Mouse (Mus musculus) hindbrain, embryonic 16.5 days (tissue): ENCODE results near the gene Gm29797. TPM values are rescaled to one million over a fixed set of nuclear protein-coding genes. Genes with fewer than 3 reads are reported as not detected.

ENCODE experiments used
- ATAC-seq: fragments of 200-750 bp; cut with Nextera tagmentation; 2 replicates; pipeline ENCODE4 v1.8.0; 2017; ENCODE audit warnings: moderate TSS enrichment, moderate library complexity
- H3K27ac ChIP-seq: fragments of 300-500 bp; sonication (generic); 2 replicates; pipeline ENCODE4 v1.5.1; 2014; ENCODE audit warnings: low read depth, mild to moderate bottlenecking, control low read depth, low read length, moderate library complexity
- H3K27me3 ChIP-seq: fragments of 300-500 bp; sonication (generic); replicated peaks from 2 replicates; pipeline ENCODE4 v1.6.1; 2014; ENCODE audit warnings: low read length; ENCODE audit not compliant: control insufficient read depth, insufficient read depth
- H3K36me3 ChIP-seq: fragments of 300-500 bp; sonication (generic); 2 replicates; pipeline ENCODE4 v1.6.1; 2014; ENCODE audit warnings: mild to moderate bottlenecking, low read length, moderate library complexity, mixed read lengths; ENCODE audit not compliant: control insufficient read depth, insufficient read depth
- H3K4me1 ChIP-seq: fragments of 300-500 bp; sonication (generic); 2 replicates; pipeline ENCODE4 v1.6.1; 2014; ENCODE audit warnings: low read depth, low read length; ENCODE audit not compliant: control insufficient read depth, insufficient read depth
- H3K4me2 ChIP-seq: fragments of 300-500 bp; sonication (generic); 2 replicates; pipeline ENCODE4 v1.6.1; 2014; ENCODE audit warnings: mild to moderate bottlenecking, low read length, control low read depth, moderate library complexity
- H3K4me3 ChIP-seq: fragments of 300-500 bp; sonication (generic); 2 replicates; pipeline ENCODE4 v1.5.1; 2014; ENCODE audit warnings: mild to moderate bottlenecking, low read length, control low read depth, moderate library complexity
- H3K9ac ChIP-seq: fragments of 300-500 bp; sonication (generic); 2 replicates; pipeline ENCODE4 v1.6.1; 2014; ENCODE audit warnings: low read depth, mild to moderate bottlenecking, control low read depth, low read length, moderate library complexity
- H3K9me3 ChIP-seq: fragments of 300-500 bp; sonication (generic); 2 replicates; pipeline ENCODE4 v1.6.1; 2014; ENCODE audit warnings: mild to moderate bottlenecking, low read length, moderate library complexity; ENCODE audit not compliant: control insufficient read depth
- WGBS: fragments of 180-500 bp; shearing (Covaris S2); extraction: QIAGEN DNeasy Blood & Tissue Kit; methylation state at CpG from one replicate; pipeline ENCODE4 v1.1.7; 2014; 5-methylcytosine and 5-hydroxymethylcytosine counted together
- polyA plus RNA-seq: library from polyadenylated mRNA; unstranded; fragments of >200 nt; fragmentation: Nextera tagmentation; extraction: Ambion mirVana; gene quantifications from 2 replicates; pipeline ENCODE4 v1.2.1, GENCODE M21; 2015

Gm29797 gene
- polyA plus RNA-seq, 1 experiment from 2014 or later: not detected

GRCm38 (mm10) chr2:181648926-181649325, 7.9 kb upstream of the Gm29797 start:
- Histone ChIP-seq H3K4me3 (no peak overlapping the region), H3K9ac (no peak overlapping the region), H3K4me2 (no peak overlapping the region), H3K27ac (no peak overlapping the region), H3K9me3 (no peaks in the 10 kb centered on the region), H3K27me3 (no peaks in the 10 kb centered on the region), H3K36me3 (peaks cover 40% of the 10 kb centered on the region), H3K4me1 (no peaks in the 10 kb centered on the region)
- WGBS: 87% methylated on average over 10 of the region's 10 CpGs
- no peak for ATAC-seq

- no peak for ATAC-seq
- Histone ChIP-seq H3K27ac (no peak overlapping the region), H3K4me2 (no peak overlapping the region), H3K27me3 (no peaks in the 10 kb centered on the region), H3K9ac (no peak overlapping the region), H3K4me1 (no peaks in the 10 kb centered on the region), H3K36me3 (peaks cover 50% of the 10 kb centered on the region), H3K4me3 (no peak overlapping the region), H3K9me3 (no peaks in the 10 kb centered on the region)
These were observed 3.8 kb upstream of the Gm29797 start for GRCm38 (mm10) chr2:181653065-181653464.

- Histone ChIP-seq H3K9ac (no peak overlapping the region), H3K27ac (no peak overlapping the region), H3K36me3 (peaks cover 50% of the 10 kb centered on the region), H3K4me2 (no peak overlapping the region), H3K27me3 (no peaks in the 10 kb centered on the region), H3K4me1 (no peaks in the 10 kb centered on the region), H3K9me3 (no peaks in the 10 kb centered on the region), H3K4me3 (no peak overlapping the region)
- ATAC-seq: no peak
- 89% methylated on average over 1 of the region's 1 CpGs for WGBS
These were observed 3.3 kb upstream of the Gm29797 start for GRCm38 (mm10) chr2:181653523-181653922.

GRCm38 (mm10) chr2:181657441-181657840, 607 bp downstream of the Gm29797 start:
- no peak overlapping the region for H3K27ac ChIP-seq
- H3K4me1 ChIP-seq: no peaks in the 10 kb centered on the region
- no peak overlapping the region for H3K9ac ChIP-seq
- H3K4me3 ChIP-seq: no peak overlapping the region
- H3K36me3 ChIP-seq: peaks cover 24% of the 10 kb centered on the region
- H3K4me2 ChIP-seq: no peak overlapping the region
- 75% methylated on average over 2 of the region's 2 CpGs for WGBS
- no peaks in the 10 kb centered on the region for H3K27me3 ChIP-seq
- no peak for ATAC-seq
- no peaks in the 10 kb centered on the region for H3K9me3 ChIP-seq

GRCm38 (mm10) chr2:181658528-181658927, 1.7 kb downstream of the Gm29797 start:
- Histone ChIP-seq H3K4me1 (no peaks in the 10 kb centered on the region), H3K9me3 (no peaks in the 10 kb centered on the region), H3K27ac (no peak overlapping the region), H3K4me2 (no peak overlapping the region), H3K9ac (no peak overlapping the region), H3K27me3 (no peaks in the 10 kb centered on the region), H3K4me3 (no peak overlapping the region), H3K36me3 (peaks cover 18% of the 10 kb centered on the region)
- no peak for ATAC-seq
- 90% methylated on average over 7 of the region's 7 CpGs for WGBS

DNA sequence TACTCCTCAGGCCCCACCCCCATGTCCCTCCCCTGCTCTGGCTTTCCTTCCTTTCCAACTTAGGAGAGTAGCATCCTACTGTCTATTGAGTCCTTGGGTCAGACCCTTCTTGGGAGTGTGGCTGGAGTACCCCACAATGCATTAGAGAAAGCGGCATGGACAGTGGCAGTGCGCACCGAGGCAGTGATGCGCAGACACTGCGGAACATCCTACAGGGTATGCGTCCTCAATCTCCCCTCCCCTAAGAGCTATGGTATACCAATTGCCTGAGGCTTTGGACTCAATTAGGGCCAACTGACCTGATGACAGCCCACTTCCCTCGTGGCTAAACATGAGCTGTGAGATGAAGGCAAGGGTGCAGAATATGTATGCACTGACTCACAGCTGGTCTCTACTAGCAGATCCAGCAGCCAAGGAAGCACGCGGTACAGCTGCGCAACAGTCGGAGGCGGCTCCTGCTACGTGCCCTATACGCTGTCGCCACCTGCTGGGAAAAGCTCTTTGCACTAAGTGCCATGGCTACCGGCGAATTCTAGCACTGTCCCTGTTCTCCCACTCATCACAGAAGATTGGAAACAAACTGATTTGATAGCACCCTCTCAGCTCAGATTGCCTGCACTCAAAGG, 2.2 kb downstream of the Gm29797 start:
- Histone ChIP-seq H3K4me3 (no peak overlapping the region), H3K4me1 (no peaks in the 10 kb centered on the region), H3K27ac (no peak overlapping the region), H3K4me2 (no peak overlapping the region), H3K27me3 (no peaks in the 10 kb centered on the region), H3K9me3 (no peaks in the 10 kb centered on the region), H3K36me3 (peaks cover 18% of the 10 kb centered on the region), H3K9ac (no peak overlapping the region)
- WGBS: 42% methylated on average over 17 of the region's 17 CpGs
- ATAC-seq: peak; percentile 29; the same call in 1 of the 2 replicates

- WGBS: 10% methylated on average over 9 of the region's 9 CpGs
- H3K4me3 ChIP-seq: no peak overlapping the region
- no peak overlapping the region for H3K9ac ChIP-seq
- H3K27me3 ChIP-seq: no peaks in the 10 kb centered on the region
- no peaks in the 10 kb centered on the region for H3K4me1 ChIP-seq
- H3K36me3 ChIP-seq: peaks cover 17% of the 10 kb centered on the region
- ATAC-seq: peak; percentile 79
- no peak overlapping the region for H3K27ac ChIP-seq
- no peaks in the 10 kb centered on the region for H3K9me3 ChIP-seq
- no peak overlapping the region for H3K4me2 ChIP-seq
These were observed 2.8 kb downstream of the Gm29797 start for GRCm38 (mm10) chr2:181659609-181660055.

- Histone ChIP-seq H3K27ac (no peak overlapping the region), H3K36me3 (no peaks in the 10 kb centered on the region), H3K27me3 (no peaks in the 10 kb centered on the region; the same call in 1 of the 2 replicates), H3K4me1 (no peaks in the 10 kb centered on the region), H3K4me3 (no peak overlapping the region), H3K4me2 (no peak overlapping the region), H3K9ac (no peak overlapping the region), H3K9me3 (no peaks in the 10 kb centered on the region)
- 0 out of 2 replicates have a peak, but pooled peaks have one; percentile 15 for ATAC-seq
- WGBS: 82% methylated on average over 3 of the region's 3 CpGs
These were observed 5.9 kb downstream of the Gm29797 start for GRCm38 (mm10) chr2:181662620-181663297.

GRCm38 (mm10) chr2:181663298-181663630, 6.4 kb downstream of the Gm29797 start:
- H3K9me3 ChIP-seq: no peaks in the 10 kb centered on the region
- 40% methylated on average over 4 of the region's 4 CpGs for WGBS
- peaks cover 2% of the 10 kb centered on the region; the same call in 1 of the 2 replicates for H3K27me3 ChIP-seq
- no peak for ATAC-seq
- no peaks in the 10 kb centered on the region for H3K36me3 ChIP-seq
- no peak overlapping the region for H3K4me3 ChIP-seq
- no peaks in the 10 kb centered on the region for H3K4me1 ChIP-seq
- no peak overlapping the region for H3K27ac ChIP-seq
- no peak overlapping the region for H3K4me2 ChIP-seq
- H3K9ac ChIP-seq: no peak overlapping the region
